Mouse (Mus musculus) left cerebral cortex, postnatal 25 days (tissue): ENCODE measurements around the gene Fbln5. TPM values are rescaled to one million over a fixed set of nuclear protein-coding genes. Genes with fewer than 3 reads are reported as not detected.

ENCODE experiments used
- DNase-seq, 2 experiments: peaks; one replicate each; pipeline ENCODE4 v3.0.0; 2022; ENCODE audit warnings: low spot score in 2 of 2, mixed read lengths in 1 of 2
- intact Hi-C: fragments of 180-260 bp; cut with DNase I; formaldehyde crosslinking; loops from one replicate; pipeline ENCODE4 v1.15.1; 2025
- total RNA-seq, 2 experiments: library from RNA; stranded (reverse); gene quantifications; 2 replicates each; pipeline ENCODE4 v1.2.3; 2021

Fbln5 gene
- total RNA-seq, 2 experiments from 2014 or later, result 7.1 to 8.0 TPM

DNA sequence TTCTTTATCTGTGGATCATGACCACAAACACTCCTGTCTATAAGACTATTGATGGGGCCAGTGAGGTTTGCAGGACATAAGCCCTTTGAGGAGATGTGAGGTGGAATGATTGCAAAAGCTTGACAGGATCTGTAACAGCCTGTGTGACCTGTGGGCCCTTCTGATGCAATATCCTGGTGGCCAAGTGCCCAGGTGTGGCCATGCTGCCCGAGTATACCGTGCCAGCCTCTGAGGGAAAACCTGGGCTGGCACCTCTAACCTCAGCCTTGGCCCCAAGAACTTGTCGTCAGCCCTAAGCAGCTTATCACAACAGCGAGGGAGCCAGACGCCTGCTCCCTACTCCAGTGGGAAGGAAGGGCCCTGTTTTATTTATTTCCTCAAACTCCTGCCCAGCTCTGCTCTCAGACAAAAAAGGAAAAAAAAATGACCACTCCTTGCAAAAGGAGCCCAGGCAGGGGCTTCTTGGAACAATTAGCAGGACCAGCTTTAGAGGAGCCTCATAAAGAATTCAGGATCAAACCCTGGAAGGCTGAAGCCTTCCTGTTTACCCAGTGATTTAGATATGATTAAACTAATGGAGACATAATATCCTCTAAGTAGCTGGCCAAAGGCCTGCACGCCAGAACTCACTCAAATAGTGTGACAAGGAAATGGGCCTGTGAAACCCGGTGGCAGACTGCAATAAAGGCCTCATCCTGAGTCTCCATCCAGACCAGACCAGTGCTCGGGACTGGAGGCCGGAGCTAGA, 51.4 kb downstream of the Fbln5 start:
- intact Hi-C loops, result no loop called here
- no peak for DNase-seq

GRCm38 (mm10) chr12:101766228-101766852, 52.5 kb downstream of the Fbln5 start:
- intact Hi-C loops, result no loop called here
- no peak for DNase-seq

GRCm38 (mm10) chr12:101764870-101765269, 54.0 kb downstream of the Fbln5 start:
- no peak for DNase-seq
- intact Hi-C loops, result no loop called here

GRCm38 (mm10) chr12:101763065-101763464, 55.8 kb downstream of the Fbln5 start:
- no peak for DNase-seq
- intact Hi-C loops, result no loop called here

DNA sequence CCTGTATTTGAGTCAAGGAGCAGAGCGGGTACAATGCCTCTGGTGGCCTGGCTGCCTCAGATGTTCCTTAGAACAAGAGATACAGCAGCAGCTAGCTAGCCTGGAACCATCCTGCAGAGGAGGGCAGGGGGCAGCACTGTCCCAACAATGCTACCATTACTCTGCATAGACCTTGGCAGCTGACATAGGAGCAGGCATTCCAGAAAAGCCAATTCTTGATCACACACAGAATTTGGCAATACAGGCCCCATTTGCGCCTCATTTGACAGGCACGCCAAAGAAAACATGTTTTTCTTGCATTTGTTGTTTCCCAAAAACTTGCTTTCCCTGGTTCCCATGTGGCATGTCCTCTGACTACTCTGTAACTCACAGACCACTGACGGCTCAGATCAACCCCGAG, 56.8 kb downstream of the Fbln5 start:
- intact Hi-C loops, result no loop called here
- DNase-seq, result no peak

DNA sequence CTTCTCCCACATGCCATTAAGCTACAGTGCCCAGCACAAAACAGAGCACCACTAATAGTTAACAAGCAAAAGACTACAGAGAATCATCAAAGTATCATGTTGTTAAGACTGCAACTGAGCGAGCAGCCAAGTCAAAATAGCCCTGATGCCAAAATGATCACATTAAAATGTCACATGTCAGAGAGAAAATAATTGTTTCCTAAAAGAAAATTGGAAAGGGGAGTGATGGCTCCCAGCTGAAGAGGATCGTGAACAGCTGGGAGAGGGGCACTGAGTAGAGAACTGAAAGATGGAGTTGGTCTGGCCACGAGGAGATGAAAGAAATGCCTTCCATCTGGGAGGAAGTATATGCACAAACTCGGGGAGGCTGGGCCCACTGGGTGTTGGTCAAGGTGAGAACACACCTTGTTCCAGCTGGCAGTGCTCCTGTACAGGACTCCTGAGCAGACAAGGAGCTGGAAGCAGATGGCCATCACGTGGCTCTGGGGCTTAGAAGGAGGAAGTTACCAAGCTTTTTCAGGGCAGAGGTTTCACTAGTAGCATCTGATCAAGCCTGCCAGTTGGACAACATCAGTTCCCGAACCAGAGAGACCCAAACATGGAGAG, 59.3 kb downstream of the Fbln5 start:
- DNase-seq, result no peak
- intact Hi-C loops, result no loop called here

GRCm38 (mm10) chr12:101758698-101759097, 60.2 kb downstream of the Fbln5 start:
- intact Hi-C loops, result no loop called here
- no peak for DNase-seq

DNA sequence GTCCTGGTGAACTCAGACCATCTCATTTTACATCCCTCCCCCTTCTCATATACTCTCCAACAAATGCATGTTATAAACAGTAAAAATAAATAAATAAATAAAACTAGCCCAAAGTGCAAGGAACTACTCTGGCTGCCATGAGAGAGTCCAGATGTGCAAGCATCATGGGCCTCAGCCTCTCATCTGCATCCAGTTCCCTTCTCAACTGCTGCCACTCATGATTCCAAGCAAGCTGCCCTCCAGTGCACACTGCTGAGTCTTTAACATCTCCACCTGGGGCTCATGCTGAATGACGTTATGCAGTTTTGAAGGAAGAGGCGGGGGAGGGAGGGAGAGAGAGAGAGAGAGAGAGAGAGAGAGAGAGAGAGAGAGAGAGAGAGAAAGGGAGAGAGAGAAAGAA, 76.5 kb downstream of the Fbln5 start:
- intact Hi-C loops, result no loop called here
- DNase-seq, result no peak

GRCm38 (mm10) chr12:101740486-101740885, 78.4 kb downstream of the Fbln5 start:
- intact Hi-C loops, result no loop called here
- DNase-seq, result no peak

GRCm38 (mm10) chr12:101740045-101740444, 78.8 kb downstream of the Fbln5 start:
- no peak for DNase-seq
- intact Hi-C loops, result no loop called here

GRCm38 (mm10) chr12:101718755-101719150, 100.1 kb downstream of the Fbln5 start:
- DNase-seq, result no peak
- intact Hi-C loops, result no loop called here

- intact Hi-C loops, result no loop called here
- DNase-seq, result peak; percentile 7 to 8
Observed at GRCm38 (mm10) chr12:101718054-101718754, 100.7 kb downstream of the Fbln5 start, which contains the start of gene Tc2n. Gene Tc2n, minus strand, starts transcription at chr12:101718523.

- intact Hi-C loops, result no loop called here
- no peak for DNase-seq
Observed at GRCm38 (mm10) chr12:101699176-101699575, 119.7 kb downstream of the Fbln5 start.

Other genes with a start within 250 kb of the Fbln5 start
- under 1 TPM; 0.28 to 0.48 TPM for gene Tc2n, start 100.5 kb downstream of the Fbln5 start, total RNA-seq
- 10 to 100 TPM; 27.4 to 31.1 TPM for gene Trip11, start 94.2 kb upstream of the Fbln5 start, total RNA-seq
- gene Atxn3, start 139.2 kb upstream of the Fbln5 start, total RNA-seq, result 10 to 100 TPM; 20.8 TPM
- gene Cpsf2, start 156.9 kb upstream of the Fbln5 start, total RNA-seq, result 10 to 100 TPM; 27.7 to 28.1 TPM